Mouse (Mus musculus) ES-Bruce4 (cell line): ENCODE results near the gene Vgll4.

Source experiments
- CTCF ChIP-seq: IDR thresholded peaks from one replicate; pipeline ENCODE4 v1.8.1; 2011; ENCODE audit warnings: low read depth, low read length
- POLR2A ChIP-seq: IDR thresholded peaks from one replicate; pipeline ENCODE4 v1.8.1; 2011; ENCODE audit warnings: low read length; ENCODE audit not compliant: insufficient read depth

GRCm38 (mm10) chr6:114842131-114842530, 127.7 kb downstream of the Vgll4 start:
- TF ChIP-seq CTCF = no peak
- TF ChIP-seq POLR2A = no peak
